Mouse (Mus musculus): Measurements from ENCODE around the gene Mapkap1.

- TF ChIP-seq CTCF (IDR thresholded peaks at IDR 0.05; ENCODE audit: extremely low read depth, insufficient read length, insufficient replicate concordance, low read depth, low read length) (no peak), POLR2A (IDR thresholded peaks at IDR 0.05; ENCODE audit: low read depth, low read length) (no peak)
Observed at GRCm38 (mm10) chr2:34645851-34646540, 239.4 kb downstream of the Mapkap1 start.

Data from small intestine, adult 2 months (tissue).